Mouse (Mus musculus) spleen, adult 12 weeks (tissue): ENCODE results near the gene Gtpbp3.
"Not testable (repeated sequence)": the region's sequence is repeated elsewhere in the genome, so short reads cannot be mapped to it uniquely, and the experiment has no call there.

ENCODE experiments used
- DNase-seq: peaks from one replicate; pipeline ENCODE4 v3.0.0; 2022; ENCODE audit warnings: low spot score

Gene Gtpbp3

GRCm38 (mm10) chr8:71497881-71498501, 10.1 kb downstream of the Gtpbp3 start:
- no peak for DNase-seq

- no peak for DNase-seq
These were observed 11.2 kb downstream of the Gtpbp3 start for GRCm38 (mm10) chr8:71498816-71499690.

GRCm38 (mm10) chr8:71504349-71504748, 16.4 kb downstream of the Gtpbp3 start:
- no peak for DNase-seq

- no peak for DNase-seq
These were observed 17.4 kb downstream of the Gtpbp3 start for GRCm38 (mm10) chr8:71505326-71505725.

GRCm38 (mm10) chr8:71505979-71506378, 18.1 kb downstream of the Gtpbp3 start:
- DNase-seq: no peak

- no peak for DNase-seq
These were observed 19.7 kb downstream of the Gtpbp3 start for GRCm38 (mm10) chr8:71507589-71508104.

GRCm38 (mm10) chr8:71509316-71509715, 21.4 kb downstream of the Gtpbp3 start:
- no peak for DNase-seq

- DNase-seq: no peak
These were observed 23.7 kb downstream of the Gtpbp3 start, which contains the start of gene Plvap for GRCm38 (mm10) chr8:71511644-71512043. Gene Plvap, minus strand, starts transcription at chr8:71511752.

- DNase-seq: no peak
These were observed 25.3 kb downstream of the Gtpbp3 start for GRCm38 (mm10) chr8:71513018-71513754.

- no peak for DNase-seq
These were observed 27.1 kb downstream of the Gtpbp3 start for GRCm38 (mm10) chr8:71515043-71515442.

- no peak for DNase-seq
These were observed 28.9 kb downstream of the Gtpbp3 start for GRCm38 (mm10) chr8:71516786-71517185.

GRCm38 (mm10) chr8:71519037-71519825, 31.3 kb downstream of the Gtpbp3 start:
- not testable (repeated sequence) for DNase-seq

GRCm38 (mm10) chr8:71521634-71522033, 33.7 kb downstream of the Gtpbp3 start:
- peak; percentile 80 for DNase-seq

- DNase-seq: no peak
These were observed 37.5 kb downstream of the Gtpbp3 start, which contains the start of gene Ccdc194 for GRCm38 (mm10) chr8:71525226-71526050. Gene Ccdc194, minus strand, starts transcription at chr8:71525711.

- DNase-seq: no peak
These were observed 38.4 kb downstream of the Gtpbp3 start for GRCm38 (mm10) chr8:71526272-71526671.

- DNase-seq: no peak
These were observed 39.4 kb downstream of the Gtpbp3 start for GRCm38 (mm10) chr8:71527162-71527870.

GRCm38 (mm10) chr8:71528362-71529073, 40.6 kb downstream of the Gtpbp3 start:
- DNase-seq: no peak

- DNase-seq: not testable (repeated sequence)
These were observed 43.0 kb downstream of the Gtpbp3 start for GRCm38 (mm10) chr8:71530735-71531467.
